Mouse (Mus musculus) duodenum, adult 2 months (tissue): Measurements from ENCODE around the gene Rbm7. TPM values are rescaled to one million over a fixed set of nuclear protein-coding genes. Genes with fewer than 3 reads are reported as not detected.

Experiments
- polyA plus RNA-seq: library from polyadenylated mRNA; depleted of rRNA; stranded (reverse); fragments of >200 nt; gene quantifications from 2 replicates; pipeline ENCODE4 v1.2.3, GENCODE M21; 2012; ENCODE audit warnings: low replicate concordance; rRNA removed

Gene Rbm7
- 5.2 and 5.6 TPM in 2 replicates for polyA plus RNA-seq

DNA sequence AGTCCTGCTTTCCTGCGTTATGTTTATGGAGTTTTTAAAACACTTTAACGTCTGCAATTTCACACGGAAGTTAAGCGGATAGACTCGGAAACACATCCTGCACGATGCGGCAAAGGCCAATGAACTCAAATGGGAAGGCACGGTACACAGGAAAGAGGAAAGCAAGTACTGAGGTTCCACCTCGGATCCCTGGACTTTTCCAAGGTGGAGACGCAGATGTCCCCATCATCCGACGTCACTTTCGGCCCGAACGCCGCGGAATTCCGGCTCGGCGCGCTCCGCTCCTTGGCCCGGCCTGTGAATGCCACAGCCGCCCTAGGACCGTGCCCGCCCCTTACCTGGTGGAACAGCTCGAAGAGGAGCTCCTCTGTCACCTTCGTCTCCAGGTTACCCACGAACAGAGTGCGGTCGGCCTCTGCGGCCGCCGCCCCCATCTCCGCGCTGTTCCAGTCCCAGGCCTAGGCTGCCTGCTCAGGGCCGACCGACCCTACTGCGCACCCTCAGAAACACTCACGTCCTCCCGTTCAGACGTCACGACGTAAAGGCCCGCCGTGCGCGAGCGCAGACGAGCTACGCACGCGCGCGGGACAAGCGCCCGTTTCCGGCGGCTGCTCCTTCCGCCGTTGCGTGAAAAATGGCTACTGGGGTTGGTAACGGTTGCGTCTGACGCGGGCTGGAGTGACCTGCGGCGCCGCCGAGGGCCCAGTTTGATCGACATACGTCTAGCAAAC, at the start of gene Rbm7, which contains the start of gene Gm5617:
TSS of gene Rbm7 (minus strand) at position 483 of the 731 bp plus-strand sequence.
TSS of gene Gm5617 (plus strand) at position 626 of the 731 bp plus-strand sequence.

DNA sequence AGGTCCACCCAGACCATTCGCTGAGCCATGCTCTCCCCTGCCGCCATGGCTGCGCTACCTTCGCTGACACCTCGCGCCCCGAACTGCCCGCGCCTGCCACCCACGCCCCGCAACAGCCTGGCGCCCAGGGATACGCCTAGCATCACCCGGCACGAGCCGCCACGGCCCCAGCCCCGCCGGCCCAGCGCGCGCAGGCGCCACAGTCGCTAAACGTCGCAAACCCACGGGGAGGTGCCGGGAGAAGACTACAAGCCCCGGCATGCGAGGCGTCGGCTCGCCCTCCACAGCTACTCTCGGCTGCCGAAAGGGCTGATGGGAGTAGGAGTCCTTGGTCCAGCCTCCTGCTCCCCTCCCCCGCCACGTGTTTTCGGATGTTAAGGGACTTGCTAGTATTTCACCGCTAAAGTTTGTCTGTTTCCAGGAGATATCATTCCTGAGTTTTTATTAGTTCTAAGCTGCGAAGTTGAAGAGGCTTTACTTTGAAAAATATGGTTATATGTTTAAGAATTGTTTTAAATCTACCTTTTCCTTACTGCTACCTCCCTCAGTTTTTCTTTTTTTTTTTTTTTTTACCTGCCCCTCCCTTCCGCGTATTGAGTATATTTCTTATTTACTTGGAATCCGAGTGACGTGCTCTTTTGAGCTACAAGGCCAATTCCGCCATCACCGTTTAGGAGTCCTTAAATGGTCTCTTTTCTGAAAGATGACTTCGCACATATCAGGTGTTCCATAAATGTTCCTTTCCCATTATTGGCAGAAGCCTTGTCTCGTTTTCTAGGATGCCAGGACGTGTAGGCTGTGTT, 14.5 kb downstream of the Rbm7 start, which contains the start of gene Rexo2:
TSS of gene Rexo2 (minus strand) at position 213 of the 803 bp plus-strand sequence.

Other genes with a start within 250 kb of the Rbm7 start
- gene Nxpe2, start 141.8 kb downstream of the Rbm7 start, polyA plus RNA-seq = not detected in 2 replicates
- 18.7 and 29.5 TPM in 2 replicates for gene Rexo2, start 14.7 kb downstream of the Rbm7 start, polyA plus RNA-seq
- gene Gm5617, start 143 bp upstream of the Rbm7 start, polyA plus RNA-seq = 75.7 and 99.2 TPM in 2 replicates
- 0.28 and 0.63 TPM in 2 replicates for gene Nnmt, start 109.9 kb upstream of the Rbm7 start, polyA plus RNA-seq